Mouse (Mus musculus) limb, embryonic 11.5 days (tissue): ENCODE measurements around the gene Npas2. TPM values are rescaled to one million over a fixed set of nuclear protein-coding genes. Genes with fewer than 3 reads are reported as not detected.

Experiments used
- ATAC-seq: fragments of 200-750 bp; cut with Nextera tagmentation; 2 replicates; pipeline ENCODE4 v1.8.0; 2017; ENCODE audit warnings: low read depth; ENCODE audit not compliant: insufficient number of reproducible peaks, low FRiP score, low TSS enrichment
- DNase-seq: peaks from one replicate; pipeline ENCODE4 v3.0.0-alpha.2; 2015; ENCODE audit warnings: low spot score
- H3K27ac ChIP-seq: fragments of 300-500 bp; sonication (generic); replicated peaks from 2 replicates; pipeline ENCODE4 v1.5.1; 2014; ENCODE audit warnings: low read depth, mild to moderate bottlenecking, low read length
- H3K27me3 ChIP-seq: fragments of 300-500 bp; sonication (generic); 2 replicates; pipeline ENCODE4 v1.6.1; 2014; ENCODE audit warnings: mild to moderate bottlenecking, low read length, mixed read lengths; ENCODE audit not compliant: control insufficient read depth, insufficient read depth
- H3K36me3 ChIP-seq: fragments of 300-500 bp; sonication (generic); 2 replicates; pipeline ENCODE4 v1.6.1; 2014; ENCODE audit warnings: mild to moderate bottlenecking, low read length, moderate library complexity, mixed read lengths; ENCODE audit not compliant: control insufficient read depth, insufficient read depth
- H3K4me1 ChIP-seq: fragments of 300-500 bp; sonication (generic); 2 replicates; pipeline ENCODE4 v1.6.1; 2014; ENCODE audit warnings: low read length, mixed read lengths; ENCODE audit not compliant: control insufficient read depth, insufficient read depth
- H3K4me2 ChIP-seq: fragments of 300-500 bp; sonication (generic); 2 replicates; pipeline ENCODE4 v1.6.1; 2014; ENCODE audit warnings: low read depth, mild to moderate bottlenecking, moderate library complexity; ENCODE audit not compliant: severe bottlenecking
- H3K4me3 ChIP-seq: fragments of 300-500 bp; sonication (generic); 2 replicates; pipeline ENCODE4 v1.5.1; 2014; ENCODE audit warnings: low read depth, low read length
- H3K9ac ChIP-seq: fragments of 300-500 bp; sonication (generic); 2 replicates; pipeline ENCODE4 v1.6.1; 2014; ENCODE audit warnings: mild to moderate bottlenecking, low read length
- H3K9me3 ChIP-seq: fragments of 300-500 bp; sonication (generic); 2 replicates; pipeline ENCODE4 v1.6.1; 2016; ENCODE audit warnings: low read length; ENCODE audit not compliant: control insufficient read depth
- whole genome bisulfite sequencing: fragments of 180-500 bp; shearing (Covaris S2); extraction: QIAGEN DNeasy Blood & Tissue Kit; methylation state at CpG from one replicate; pipeline ENCODE4 v1.1.7; 2014; 5-methylcytosine and 5-hydroxymethylcytosine counted together
- polyA plus RNA-seq: library from polyadenylated mRNA; unstranded; fragments of >200 nt; fragmentation: Nextera tagmentation; extraction: Ambion mirVana; gene quantifications from 2 replicates; pipeline ENCODE4 v1.2.1, GENCODE M21; 2014

Gene Npas2
- polyA plus RNA-seq, 1 experiment from 2014 or later: 0.03 TPM

DNA sequence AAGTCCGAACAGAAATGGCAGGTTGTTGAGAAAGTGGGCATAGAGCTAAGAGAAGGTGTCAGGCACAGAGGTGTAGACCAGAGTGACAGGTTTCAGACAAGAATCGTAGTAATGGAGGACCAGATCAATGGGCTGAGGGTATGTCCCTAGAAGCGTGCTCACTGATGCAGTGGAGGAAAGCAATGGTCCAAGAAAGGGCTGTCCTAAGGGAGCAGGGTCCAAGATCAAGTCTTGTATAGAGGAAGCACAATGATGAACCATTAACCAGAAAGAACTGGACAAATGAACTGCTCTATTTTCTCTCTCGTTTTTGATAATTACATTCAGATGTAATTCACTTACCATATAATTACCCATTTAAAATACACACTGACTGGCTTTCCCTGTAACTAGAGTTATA lies 11.6 kb upstream of the Npas2 start:
- ATAC-seq: no peak
- WGBS: 78% methylated on average over 4 of the region's 4 CpGs
- Histone ChIP-seq H3K9me3 (no peaks in the 10 kb centered on the region), H3K4me1 (no peaks in the 10 kb centered on the region), H3K36me3 (no peaks in the 10 kb centered on the region), H3K9ac (no peak overlapping the region), H3K4me2 (no peak overlapping the region), H3K27ac (no peak overlapping the region), H3K4me3 (no peak overlapping the region), H3K27me3 (no peaks in the 10 kb centered on the region)
- no peak for DNase-seq

DNA sequence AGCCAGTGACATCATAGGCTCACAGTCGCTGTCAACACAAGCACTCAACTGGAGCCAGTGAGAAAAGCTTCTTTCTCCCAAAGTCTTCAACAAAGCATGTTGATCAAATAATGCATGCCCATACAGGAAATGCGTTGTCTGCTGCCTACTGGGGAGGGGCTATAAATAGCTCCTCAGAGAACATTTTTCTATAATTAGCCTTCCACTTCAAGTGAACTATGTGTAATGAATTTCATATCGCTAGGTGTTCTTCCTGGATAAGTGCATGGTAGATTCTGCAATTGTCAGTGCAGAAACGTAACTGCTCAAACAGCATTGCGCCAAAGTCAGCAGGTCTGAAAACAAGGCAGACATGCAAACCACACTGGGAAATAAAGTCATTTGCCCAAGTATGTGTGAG lies 7.7 kb upstream of the Npas2 start:
- Histone ChIP-seq H3K9me3 (no peaks in the 10 kb centered on the region), H3K27me3 (no peaks in the 10 kb centered on the region; the same call in 1 of the 2 replicates), H3K36me3 (no peaks in the 10 kb centered on the region), H3K9ac (no peak overlapping the region), H3K4me3 (no peak overlapping the region), H3K27ac (no peak overlapping the region), H3K4me1 (no peaks in the 10 kb centered on the region), H3K4me2 (no peak overlapping the region)
- DNase-seq: no peak
- no peak for ATAC-seq
- WGBS: 88% methylated on average over 5 of the region's 5 CpGs

DNA sequence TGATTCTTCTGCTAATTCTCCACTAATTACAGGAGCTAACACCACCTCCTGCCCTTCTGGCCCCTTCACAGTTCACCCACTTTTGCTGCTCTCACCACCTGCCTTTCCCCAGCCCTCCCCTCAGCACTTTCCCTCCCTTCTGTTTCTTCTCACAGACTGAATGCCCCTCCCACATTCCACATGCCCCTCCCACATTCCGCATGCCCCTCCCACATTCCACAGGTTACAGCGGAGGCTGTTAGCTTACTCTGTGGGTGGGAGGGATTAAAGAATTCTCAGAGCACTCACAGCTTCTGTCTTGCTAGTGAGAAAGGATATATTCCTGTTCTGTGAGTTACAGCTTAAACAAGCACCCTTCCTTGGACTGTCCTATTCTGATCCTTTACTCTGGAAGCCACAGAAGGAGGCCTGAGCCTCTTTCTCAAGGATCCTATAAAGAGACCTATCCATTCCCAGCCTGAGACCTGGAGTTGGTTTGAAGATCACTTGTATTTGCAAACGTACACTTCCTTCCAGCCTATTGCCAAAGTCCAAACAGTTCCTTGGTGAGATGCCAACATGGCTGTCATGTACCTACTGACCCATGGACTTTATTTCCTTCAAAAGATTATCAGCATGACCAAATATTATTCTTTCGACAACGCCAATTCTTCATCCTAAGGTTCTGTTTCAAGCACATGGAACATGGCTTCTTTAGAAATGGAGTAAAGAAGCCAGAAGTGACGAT lies 6.7 kb upstream of the Npas2 start:
- 59% methylated on average over 6 of the region's 6 CpGs for WGBS
- Histone ChIP-seq H3K9ac (no peak overlapping the region), H3K27me3 (peaks cover 2% of the 10 kb centered on the region), H3K36me3 (no peaks in the 10 kb centered on the region), H3K9me3 (no peaks in the 10 kb centered on the region), H3K4me3 (no peak overlapping the region), H3K4me2 (no peak overlapping the region), H3K27ac (no peak overlapping the region), H3K4me1 (no peaks in the 10 kb centered on the region)
- peak; percentile 30 for DNase-seq
- no peak for ATAC-seq

DNA sequence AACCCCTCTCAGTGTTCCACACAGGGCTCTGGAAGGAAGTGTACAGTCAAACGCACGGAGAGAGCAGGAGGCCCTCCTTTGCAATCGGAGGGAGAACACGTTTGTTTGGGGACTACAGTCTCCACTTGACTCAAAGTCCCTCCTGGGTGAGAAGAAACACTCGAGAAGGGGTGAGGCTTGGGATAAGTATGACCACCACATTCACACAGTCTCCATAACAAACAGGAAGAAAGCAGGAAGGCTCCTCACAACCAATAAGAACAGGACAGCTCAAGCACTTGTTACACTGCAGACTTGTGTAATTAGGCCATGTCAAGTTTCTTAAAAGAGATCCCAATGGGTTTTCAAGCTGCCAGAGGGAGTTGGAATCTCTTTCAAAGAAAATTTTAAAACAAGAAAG lies 2.4 kb upstream of the Npas2 start:
- peaks cover 38% of the 10 kb centered on the region for H3K27me3 ChIP-seq
- H3K36me3 ChIP-seq: no peaks in the 10 kb centered on the region
- H3K9ac ChIP-seq: no peak overlapping the region
- DNase-seq (no peak), ATAC-seq (no peak)
- no peaks in the 10 kb centered on the region for H3K9me3 ChIP-seq
- 78% methylated on average over 5 of the region's 5 CpGs for WGBS
- no peak overlapping the region for H3K4me3 ChIP-seq
- H3K4me2 ChIP-seq: no peak overlapping the region
- H3K27ac ChIP-seq: no peak overlapping the region
- peaks cover 12% of the 10 kb centered on the region for H3K4me1 ChIP-seq

- 2% methylated on average over 28 of the region's 28 CpGs for WGBS
- ATAC-seq (no peak), DNase-seq (peak; percentile 47)
- peak overlapping the region; percentile 56 for H3K4me3 ChIP-seq
- H3K36me3 ChIP-seq: no peaks in the 10 kb centered on the region
- H3K4me1 ChIP-seq: peaks cover 12% of the 10 kb centered on the region
- no peak overlapping the region for H3K27ac ChIP-seq
- H3K4me2 ChIP-seq: peak overlapping the region; percentile 98
- no peaks in the 10 kb centered on the region for H3K9me3 ChIP-seq
- H3K27me3 ChIP-seq: peaks cover 44% of the 10 kb centered on the region
- no peak overlapping the region for H3K9ac ChIP-seq
These were observed 1.0 kb upstream of the Npas2 start for GRCm38 (mm10) chr1:39192460-39192996.

GRCm38 (mm10) chr1:39193862-39194675 lies 538 bp downstream of the Npas2 start:
- DNase-seq (peak; percentile 60), ATAC-seq (no peak)
- H3K4me1 ChIP-seq: peaks cover 12% of the 10 kb centered on the region
- peak overlapping the region; percentile 56 for H3K4me3 ChIP-seq
- no peak overlapping the region for H3K27ac ChIP-seq
- under 1% methylated on average over 62 of the region's 76 CpGs for WGBS
- no peaks in the 10 kb centered on the region for H3K9me3 ChIP-seq
- no peaks in the 10 kb centered on the region for H3K36me3 ChIP-seq
- H3K4me2 ChIP-seq: peak overlapping the region; percentile 98
- peaks cover 44% of the 10 kb centered on the region for H3K27me3 ChIP-seq
- H3K9ac ChIP-seq: peak overlapping the region; percentile 57

GRCm38 (mm10) chr1:39194959-39195358 lies 1.4 kb downstream of the Npas2 start:
- Histone ChIP-seq H3K4me2 (no peak overlapping the region), H3K27me3 (peaks cover 44% of the 10 kb centered on the region), H3K27ac (no peak overlapping the region), H3K4me1 (peaks cover 12% of the 10 kb centered on the region), H3K9ac (no peak overlapping the region), H3K9me3 (no peaks in the 10 kb centered on the region), H3K36me3 (no peaks in the 10 kb centered on the region), H3K4me3 (no peak overlapping the region)
- WGBS: 2% methylated on average over 11 of the region's 11 CpGs
- ATAC-seq: no peak
- DNase-seq: peak; percentile 25

DNA sequence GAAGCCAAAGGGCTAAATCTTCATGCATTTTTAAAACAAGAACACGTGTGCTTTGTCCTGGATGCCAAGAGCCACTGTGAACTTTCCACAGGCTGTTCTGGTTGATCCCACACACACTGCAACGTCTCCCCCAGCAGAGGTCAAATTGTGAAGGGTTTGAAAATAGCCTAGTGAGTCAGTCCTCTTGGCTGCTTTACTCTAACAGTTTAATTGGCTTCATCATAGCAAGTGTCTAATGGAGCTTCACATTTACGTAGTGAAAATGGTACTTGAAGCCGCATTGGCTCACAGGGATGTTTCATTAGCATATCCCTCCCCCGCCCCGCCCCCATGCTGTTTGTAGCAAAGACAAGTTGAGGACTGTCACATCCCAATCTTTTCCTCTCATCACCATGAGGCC lies 2.6 kb downstream of the Npas2 start:
- 40% methylated on average over 6 of the region's 6 CpGs for WGBS
- Histone ChIP-seq H3K27ac (no peak overlapping the region), H3K36me3 (no peaks in the 10 kb centered on the region), H3K4me1 (peaks cover 12% of the 10 kb centered on the region), H3K27me3 (peaks cover 42% of the 10 kb centered on the region), H3K4me2 (no peak overlapping the region), H3K9ac (no peak overlapping the region), H3K4me3 (no peak overlapping the region), H3K9me3 (no peaks in the 10 kb centered on the region)
- DNase-seq: no peak
- ATAC-seq: no peak
